Mouse (Mus musculus) lung, adult 2 months (tissue): ENCODE measurements around the gene Atp6v0b.

ENCODE experiments used
- CTCF ChIP-seq: fragments of 200-500 bp; IDR thresholded peaks from 2 replicates; pipeline ENCODE4 v1.5.1; 2011; ENCODE audit warnings: mild to moderate bottlenecking, low read length, control low read depth; ENCODE audit not compliant: insufficient read depth
- POLR2A ChIP-seq: fragments of 200-500 bp; IDR thresholded peaks from 2 replicates; pipeline ENCODE4 v1.6.1; 2011; ENCODE audit warnings: low read depth, mild to moderate bottlenecking, control low read depth, low read length, borderline replicate concordance; ENCODE audit errors: extremely low read depth

- TF ChIP-seq CTCF (no peak), POLR2A (no peak)
Measured at GRCm38 (mm10) chr4:117918261-117918660, 31.1 kb upstream of the Atp6v0b start.
